Mouse (Mus musculus): Measurements from ENCODE around the gene Fam171a2. TPM values are rescaled to one million over a fixed set of nuclear protein-coding genes. Genes with fewer than 3 reads are reported as not detected.

The Fam171a2 gene
- polyA plus RNA-seq, 1 experiment from 2014 or later: 0.28 TPM

DNA sequence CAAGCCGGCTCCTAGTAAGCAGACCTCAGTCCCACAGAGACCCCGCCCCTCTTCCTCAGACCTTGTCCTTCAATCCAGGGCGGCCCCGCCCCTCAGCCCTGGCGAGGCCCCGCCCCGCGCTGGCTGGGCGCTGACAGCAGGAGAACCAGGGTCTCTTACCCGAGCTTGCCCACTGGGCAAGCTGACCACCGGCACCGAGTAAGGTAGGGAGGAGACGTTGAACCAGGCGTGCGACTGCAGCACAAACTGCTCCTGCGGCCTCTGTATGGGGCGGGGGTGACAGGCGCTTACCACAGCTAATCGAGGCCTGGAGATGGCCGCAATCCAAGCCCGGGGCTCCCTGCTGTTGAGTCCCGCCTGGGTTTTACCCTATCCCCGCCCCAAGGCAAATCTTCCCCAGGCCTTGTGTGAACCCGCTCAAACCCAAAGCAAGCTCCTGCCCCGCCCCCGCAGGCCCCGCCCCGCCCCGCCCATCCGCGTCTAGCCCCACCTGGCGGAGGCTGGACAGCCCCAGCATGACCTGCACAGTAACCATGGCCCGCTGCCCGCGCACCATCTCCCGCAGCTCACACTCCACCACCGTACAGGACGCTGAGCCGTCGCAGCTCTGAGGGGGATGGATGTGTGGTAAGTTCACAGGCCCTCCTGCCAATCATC lies 8.4 kb upstream of the Fam171a2 start:
- Histone ChIP-seq H3K27ac (replicated peaks) (no peak overlapping the region; the same call in 1 of the 2 replicates), H3K4me2 (peak overlapping the region; percentile 84), H3K4me1 (replicated peaks) (peaks cover 25% of the 10 kb centered on the region), H3K36me3 (replicated peaks) (no peaks in the 10 kb centered on the region), H3K9ac (peak overlapping the region; percentile 50), H3K9me3 (replicated peaks) (no peaks in the 10 kb centered on the region), H3K4me3 (replicated peaks) (peak overlapping the region; percentile 51), H3K27me3 (peaks cover 60% of the 10 kb centered on the region)
- ATAC-seq (ENCODE audit: insufficient read depth): peak; percentile 82
- 6% methylated on average over 40 of the region's 40 CpGs for WGBS (ENCODE audit: insufficient replicate concordance)

DNA sequence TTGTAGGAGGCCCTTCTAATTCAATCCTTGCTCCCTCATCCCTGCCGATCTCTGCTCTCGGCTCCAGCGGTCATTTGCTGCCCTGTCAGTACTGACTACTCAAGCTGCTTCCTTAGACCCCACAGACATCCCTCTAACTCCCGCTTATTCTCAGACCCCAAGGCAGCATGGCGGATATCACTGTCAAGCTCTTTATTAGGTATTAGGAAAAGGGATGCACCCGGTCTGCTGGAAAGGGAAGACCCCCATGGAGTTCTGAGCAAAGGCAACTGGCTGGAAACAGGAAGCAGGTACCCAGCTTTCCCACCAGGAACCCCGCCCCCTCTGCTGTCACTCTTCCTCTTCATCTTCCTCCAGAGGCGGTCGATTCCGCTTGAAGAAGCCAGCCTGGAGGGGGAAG lies 5.6 kb upstream of the Fam171a2 start:
- Histone ChIP-seq H3K27ac (replicated peaks) (no peak overlapping the region), H3K9ac (no peak overlapping the region), H3K27me3 (peaks cover 82% of the 10 kb centered on the region), H3K4me1 (replicated peaks) (peaks cover 18% of the 10 kb centered on the region), H3K36me3 (replicated peaks) (no peaks in the 10 kb centered on the region), H3K4me3 (replicated peaks) (no peak overlapping the region), H3K9me3 (replicated peaks) (no peaks in the 10 kb centered on the region), H3K4me2 (no peak overlapping the region)
- ATAC-seq (ENCODE audit: insufficient read depth): no peak
- 33% methylated on average over 10 of the region's 10 CpGs for WGBS (ENCODE audit: insufficient replicate concordance)

DNA sequence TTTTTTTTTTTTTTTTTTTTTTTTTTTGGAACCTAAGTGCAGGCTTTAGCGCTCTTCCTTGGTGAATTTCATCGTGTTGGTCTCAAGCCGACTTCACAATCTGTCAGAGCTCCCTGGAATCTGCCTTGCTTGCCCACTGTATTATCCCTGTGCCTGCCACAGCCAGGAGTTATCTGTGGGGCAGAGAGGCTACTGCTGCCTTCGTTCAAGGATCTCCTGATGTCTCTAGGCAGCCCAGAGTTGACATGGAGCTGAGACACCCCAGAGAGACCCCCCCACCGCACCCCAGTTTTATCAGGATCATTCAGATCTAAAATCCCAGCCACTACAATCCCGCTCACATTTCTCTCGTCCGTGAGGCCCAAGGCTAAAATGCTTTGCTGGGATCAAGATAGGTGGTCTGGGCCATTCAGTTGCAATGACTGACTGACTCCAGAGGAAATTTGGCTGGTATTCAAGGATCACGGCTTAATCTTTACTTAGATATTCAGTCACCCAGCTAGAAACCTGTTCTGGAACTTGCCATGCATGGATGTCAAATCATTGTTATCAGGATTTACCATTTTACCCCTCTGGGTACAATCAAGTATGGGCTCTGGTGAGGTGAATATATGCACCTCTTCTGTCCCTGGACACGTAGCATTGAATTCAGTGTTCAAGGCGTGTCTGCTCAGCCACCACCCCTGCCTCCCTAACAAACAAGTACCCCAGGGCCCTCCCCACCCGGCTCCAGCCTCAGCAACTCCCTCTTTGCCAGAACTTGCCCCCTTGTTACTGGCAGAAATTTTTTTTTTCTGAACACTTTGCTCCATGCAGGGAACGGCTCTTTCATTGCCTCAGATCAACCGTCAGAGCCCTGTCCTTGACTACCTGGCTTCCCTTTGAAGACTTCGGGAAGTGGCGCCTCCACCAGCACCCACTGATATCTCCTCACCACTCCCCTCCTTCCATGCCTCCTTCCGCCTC lies 1.8 kb upstream of the Fam171a2 start:
- ATAC-seq (ENCODE audit: insufficient read depth): no peak
- Histone ChIP-seq H3K27me3 (peaks cover 93% of the 10 kb centered on the region), H3K9me3 (replicated peaks) (no peaks in the 10 kb centered on the region), H3K4me2 (no peak overlapping the region), H3K36me3 (replicated peaks) (no peaks in the 10 kb centered on the region), H3K4me1 (replicated peaks) (peaks cover 27% of the 10 kb centered on the region), H3K4me3 (replicated peaks) (no peak overlapping the region), H3K27ac (replicated peaks) (no peak overlapping the region), H3K9ac (no peak overlapping the region)
- 47% methylated on average over 17 of the region's 17 CpGs for WGBS (ENCODE audit: insufficient replicate concordance)

GRCm38 (mm10) chr11:102448327-102448726 lies 845 bp upstream of the Fam171a2 start:
- Histone ChIP-seq H3K4me2 (no peak overlapping the region), H3K9ac (no peak overlapping the region), H3K9me3 (replicated peaks) (no peaks in the 10 kb centered on the region), H3K36me3 (replicated peaks) (no peaks in the 10 kb centered on the region), H3K4me3 (replicated peaks) (no peak overlapping the region), H3K27ac (replicated peaks) (no peak overlapping the region), H3K4me1 (replicated peaks) (peaks cover 27% of the 10 kb centered on the region), H3K27me3 (peaks cover 96% of the 10 kb centered on the region)
- no peak for ATAC-seq (ENCODE audit: insufficient read depth)
- 19% methylated on average over 8 of the region's 8 CpGs for WGBS (ENCODE audit: insufficient replicate concordance)

GRCm38 (mm10) chr11:102446581-102447461 lies 661 bp downstream of the Fam171a2 start:
- peak overlapping the region; percentile 83 for H3K4me2 ChIP-seq
- no peaks in the 10 kb centered on the region for H3K9me3 ChIP-seq (replicated peaks)
- 0 out of 2 replicates have a peak overlapping the region, but pooled peaks have one; percentile 4 for H3K27ac ChIP-seq (replicated peaks)
- peak; percentile 11; the same call in 1 of the 2 replicates for ATAC-seq (ENCODE audit: insufficient read depth)
- peaks cover 94% of the 10 kb centered on the region for H3K27me3 ChIP-seq
- H3K9ac ChIP-seq: peak overlapping the region; percentile 47; the same call in 1 of the 2 replicates
- peak overlapping the region; percentile 59 for H3K4me3 ChIP-seq (replicated peaks)
- peaks cover 27% of the 10 kb centered on the region for H3K4me1 ChIP-seq (replicated peaks)
- H3K36me3 ChIP-seq (replicated peaks): no peaks in the 10 kb centered on the region
- 2% methylated on average over 49 of the region's 49 CpGs for WGBS (ENCODE audit: insufficient replicate concordance)

DNA sequence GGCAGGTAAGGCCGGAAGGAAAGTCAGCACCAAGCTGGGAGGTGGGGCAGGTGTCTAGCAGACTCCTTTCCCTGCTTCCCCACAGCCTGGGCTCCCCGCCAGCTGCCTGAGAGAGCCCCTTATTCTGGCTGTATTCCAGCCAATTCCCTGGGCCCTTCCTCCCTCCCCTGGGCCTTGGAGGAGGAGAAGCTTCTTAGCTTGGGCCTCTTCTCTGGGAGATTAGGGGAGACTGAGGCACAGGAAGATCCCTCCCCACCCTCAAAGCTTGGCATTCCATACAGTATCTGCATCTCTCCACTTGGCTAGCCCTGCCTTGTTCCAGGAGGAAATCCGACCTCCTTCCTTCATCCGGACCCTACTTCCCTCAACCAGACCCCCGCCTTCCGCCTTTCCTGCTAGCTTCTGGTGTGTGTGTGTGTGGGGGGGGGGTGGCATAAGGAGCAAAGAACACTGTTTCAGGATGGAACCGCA lies 1.6 kb downstream of the Fam171a2 start:
- peaks cover 91% of the 10 kb centered on the region for H3K27me3 ChIP-seq
- no peak overlapping the region for H3K9ac ChIP-seq
- 27% methylated on average over 7 of the region's 7 CpGs for WGBS (ENCODE audit: insufficient replicate concordance)
- 0 out of 2 replicates have a peak overlapping the region, but pooled peaks have one; percentile 59 for H3K4me3 ChIP-seq (replicated peaks)
- ATAC-seq (ENCODE audit: insufficient read depth): no peak
- no peaks in the 10 kb centered on the region for H3K36me3 ChIP-seq (replicated peaks)
- H3K27ac ChIP-seq (replicated peaks): no peak overlapping the region
- peak overlapping the region; percentile 83; the same call in 1 of the 2 replicates for H3K4me2 ChIP-seq
- peaks cover 27% of the 10 kb centered on the region for H3K4me1 ChIP-seq (replicated peaks)
- no peaks in the 10 kb centered on the region for H3K9me3 ChIP-seq (replicated peaks)

GRCm38 (mm10) chr11:102445264-102445890 lies 2.1 kb downstream of the Fam171a2 start:
- Histone ChIP-seq H3K4me2 (0 out of 2 replicates have a peak overlapping the region, but pooled peaks have one; percentile 83), H3K27ac (replicated peaks) (no peak overlapping the region), H3K27me3 (peaks cover 88% of the 10 kb centered on the region), H3K36me3 (replicated peaks) (no peaks in the 10 kb centered on the region), H3K9ac (no peak overlapping the region), H3K4me1 (replicated peaks) (peaks cover 27% of the 10 kb centered on the region), H3K9me3 (replicated peaks) (no peaks in the 10 kb centered on the region), H3K4me3 (replicated peaks) (no peak overlapping the region)
- ATAC-seq (ENCODE audit: insufficient read depth): no peak
- 49% methylated on average over 10 of the region's 10 CpGs for WGBS (ENCODE audit: insufficient replicate concordance)

GRCm38 (mm10) chr11:102444781-102445180 lies 2.7 kb downstream of the Fam171a2 start:
- H3K36me3 ChIP-seq (replicated peaks): no peaks in the 10 kb centered on the region
- peaks cover 27% of the 10 kb centered on the region for H3K4me1 ChIP-seq (replicated peaks)
- ATAC-seq (ENCODE audit: insufficient read depth): no peak
- 42% methylated on average over 6 of the region's 6 CpGs for WGBS (ENCODE audit: insufficient replicate concordance)
- H3K27ac ChIP-seq (replicated peaks): no peak overlapping the region
- no peak overlapping the region for H3K9ac ChIP-seq
- H3K4me3 ChIP-seq (replicated peaks): no peak overlapping the region
- no peak overlapping the region for H3K4me2 ChIP-seq
- peaks cover 87% of the 10 kb centered on the region for H3K27me3 ChIP-seq
- no peaks in the 10 kb centered on the region for H3K9me3 ChIP-seq (replicated peaks)

DNA sequence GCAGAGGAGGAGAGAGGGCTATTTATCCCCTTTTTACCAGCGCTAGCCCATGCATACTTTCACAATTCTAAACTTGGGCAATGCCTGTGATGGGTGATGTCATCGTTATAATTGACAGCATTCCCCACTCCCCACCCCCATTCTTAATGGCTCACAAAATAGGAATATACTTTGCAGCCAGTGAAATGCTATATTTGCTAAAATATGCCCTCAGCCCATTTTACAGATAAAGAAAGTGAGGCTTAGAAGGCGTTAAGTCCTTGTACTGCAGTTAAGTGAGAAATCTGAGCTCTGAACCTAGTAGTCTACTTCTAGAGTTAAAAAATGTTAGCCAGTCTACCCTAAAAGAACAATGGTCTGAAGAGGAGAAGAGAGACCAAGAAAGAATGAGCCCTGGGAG lies 3.2 kb downstream of the Fam171a2 start:
- H3K4me2 ChIP-seq: no peak overlapping the region
- no peak overlapping the region for H3K4me3 ChIP-seq (replicated peaks)
- H3K27ac ChIP-seq (replicated peaks): no peak overlapping the region
- H3K36me3 ChIP-seq (replicated peaks): no peaks in the 10 kb centered on the region
- H3K9me3 ChIP-seq (replicated peaks): no peaks in the 10 kb centered on the region
- 69% methylated on average over 3 of the region's 3 CpGs for WGBS (ENCODE audit: insufficient replicate concordance)
- H3K4me1 ChIP-seq (replicated peaks): peaks cover 27% of the 10 kb centered on the region
- H3K9ac ChIP-seq: no peak overlapping the region
- H3K27me3 ChIP-seq: peaks cover 87% of the 10 kb centered on the region
- ATAC-seq (ENCODE audit: insufficient read depth): no peak

- H3K27ac ChIP-seq (replicated peaks): no peak overlapping the region
- H3K9me3 ChIP-seq (replicated peaks): no peaks in the 10 kb centered on the region
- H3K4me2 ChIP-seq: no peak overlapping the region
- H3K9ac ChIP-seq: no peak overlapping the region
- peaks cover 27% of the 10 kb centered on the region for H3K4me1 ChIP-seq (replicated peaks)
- WGBS (ENCODE audit: insufficient replicate concordance): 61% methylated on average over 12 of the region's 12 CpGs
- H3K36me3 ChIP-seq (replicated peaks): no peaks in the 10 kb centered on the region
- peaks cover 87% of the 10 kb centered on the region for H3K27me3 ChIP-seq
- H3K4me3 ChIP-seq (replicated peaks): no peak overlapping the region
- ATAC-seq (ENCODE audit: insufficient read depth): no peak
Observed at GRCm38 (mm10) chr11:102443740-102444139, 3.7 kb downstream of the Fam171a2 start.

Measured in liver, embryonic 15.5 days (tissue).